15 mouse cellular contexts compared by ENCODE assay signal in genomic region chr5:41942131-41942530, GRCm38 (mm10).
DNase-seq lines count a peak whose midpoint lies in the region; ATAC-seq lines count a peak whose summit lies in the region.
"Had no signal": no experiment of that assay in that cellular context is flagged by ENCODE, and none has a peak within 500 bp of the region (broad histone marks: within the 10 kb centered on the region; RNA-seq: fewer than 3 reads in every experiment).

No protein-coding gene starts in this region.

- H3K27ac ChIP-seq in forebrain, embryonic 15.5 days (replicated peaks) = no peak overlapping the region
- no peak overlapping the region for H3K27ac ChIP-seq in forebrain, embryonic 14.5 days (ENCODE audit: low read depth, low read length)
- H3K27ac ChIP-seq in neural tube, embryonic 15.5 days (replicated peaks) = no peak overlapping the region
- no peak overlapping the region for H3K27ac ChIP-seq in heart, embryonic 12.5 days (ENCODE audit: poor library complexity, severe bottlenecking)
- H3K27ac ChIP-seq: heart, embryonic 10.5 days; lung, embryonic 15.5 days had no signal

- peaks cover 1% of the 10 kb centered on the region; the same call in 1 of the 2 replicates for H3K4me1 ChIP-seq in forebrain, embryonic 15.5 days
- H3K4me1 ChIP-seq in forebrain, embryonic 14.5 days (ENCODE audit: control insufficient read depth, insufficient read depth, low read length) = no peaks in the 10 kb centered on the region
- 0 out of 2 replicates have a peak, but pooled peaks cover 1% of the 10 kb centered on the region for H3K4me1 ChIP-seq in neural tube, embryonic 15.5 days
- no peaks in the 10 kb centered on the region for H3K4me1 ChIP-seq in heart, embryonic 12.5 days (replicated peaks)
- H3K4me1 ChIP-seq: heart, embryonic 10.5 days; lung, embryonic 15.5 days had no signal

- peak; percentile 43; the same call in 1 of the 2 replicates for ATAC-seq in forebrain, embryonic 15.5 days (replicated peaks)
- ATAC-seq in forebrain, embryonic 14.5 days = no peak
- ATAC-seq in neural tube, embryonic 15.5 days (ENCODE audit: low FRiP score) = peak; percentile 55; the same call in 1 of the 2 replicates
- no peak for ATAC-seq in heart, embryonic 12.5 days (ENCODE audit: insufficient number of reproducible peaks, low FRiP score)
- no peak for ATAC-seq in erythroid progenitor cell, adult 5-6 weeks (replicated peaks; ENCODE audit: low FRiP score, poor library complexity, severe bottlenecking)

- H3K4me2 ChIP-seq in forebrain, embryonic 15.5 days (replicated peaks) = no peak overlapping the region
- no peak overlapping the region for H3K4me2 ChIP-seq in forebrain, embryonic 14.5 days (ENCODE audit: low read length)
- H3K4me2 ChIP-seq in neural tube, embryonic 15.5 days = no peak overlapping the region
- H3K4me2 ChIP-seq in heart, embryonic 12.5 days = no peak overlapping the region
- H3K4me2 ChIP-seq: lung, embryonic 15.5 days had no signal

- H3K36me3 ChIP-seq in forebrain, embryonic 15.5 days = no peaks in the 10 kb centered on the region
- no peaks in the 10 kb centered on the region for H3K36me3 ChIP-seq in forebrain, embryonic 14.5 days (ENCODE audit: control insufficient read depth, insufficient read depth, low read length)
- no peaks in the 10 kb centered on the region for H3K36me3 ChIP-seq in neural tube, embryonic 15.5 days
- H3K36me3 ChIP-seq in heart, embryonic 12.5 days = no peaks in the 10 kb centered on the region
- H3K36me3 ChIP-seq: heart, embryonic 10.5 days; lung, embryonic 15.5 days had no signal

- no peak overlapping the region for H3K9ac ChIP-seq in forebrain, embryonic 15.5 days (replicated peaks)
- H3K9ac ChIP-seq in forebrain, embryonic 14.5 days (ENCODE audit: low read length) = no peak overlapping the region
- H3K9ac ChIP-seq in neural tube, embryonic 15.5 days (replicated peaks) = no peak overlapping the region
- H3K9ac ChIP-seq in heart, embryonic 12.5 days = no peak overlapping the region
- H3K9ac ChIP-seq: lung, embryonic 15.5 days had no signal

- 70% methylated on average over 7 of the region's 7 CpGs for WGBS in forebrain, embryonic 15.5 days
- WGBS in forebrain, embryonic 14.5 days = 93% methylated on average over 7 of the region's 7 CpGs
- whole genome bisulfite sequencing in neural tube, embryonic 15.5 days = 69% methylated on average over 7 of the region's 7 CpGs
- 85% methylated on average over 7 of the region's 7 CpGs for WGBS in heart, embryonic 12.5 days

- H3K4me3 ChIP-seq in forebrain, embryonic 15.5 days = no peak overlapping the region
- no peak overlapping the region for H3K4me3 ChIP-seq in forebrain, embryonic 14.5 days (ENCODE audit: low read depth, low read length)
- H3K4me3 ChIP-seq in neural tube, embryonic 15.5 days (replicated peaks) = no peak overlapping the region
- no peak overlapping the region for H3K4me3 ChIP-seq in heart, embryonic 12.5 days
- H3K4me3 ChIP-seq: heart, embryonic 10.5 days; lung, embryonic 15.5 days had no signal

- no peaks in the 10 kb centered on the region for H3K9me3 ChIP-seq in forebrain, embryonic 15.5 days
- no peaks in the 10 kb centered on the region for H3K9me3 ChIP-seq in forebrain, embryonic 14.5 days (replicated peaks; ENCODE audit: control insufficient read depth, low read length)
- no peaks in the 10 kb centered on the region for H3K9me3 ChIP-seq in neural tube, embryonic 15.5 days (replicated peaks)
- H3K9me3 ChIP-seq in heart, embryonic 12.5 days (replicated peaks) = no peaks in the 10 kb centered on the region
- H3K9me3 ChIP-seq: heart, embryonic 10.5 days; lung, embryonic 15.5 days had no signal

- no peak for DNase-seq in forebrain, embryonic 14.5 days (ENCODE audit: low spot score)
- no peak for DNase-seq in neural tube, embryonic 10.5 days (ENCODE audit: extremely low spot score, low spot score)
- DNase-seq in left cerebral cortex, adult 8-10 months (ENCODE audit: low spot score in 2 of 2) = peak; percentile 9 to 38
- no peak for DNase-seq in lung, postnatal 14 days
- DNase-seq: adrenal gland, postnatal 14 days; cerebellum, adult 18-20 months; gastrocnemius, postnatal 10 days; heart, postnatal 4 days; kidney, adult 18-20 months had no signal

- H3K27me3 ChIP-seq in forebrain, embryonic 15.5 days = no peaks in the 10 kb centered on the region
- no peaks in the 10 kb centered on the region for H3K27me3 ChIP-seq in forebrain, embryonic 14.5 days (replicated peaks; ENCODE audit: control insufficient read depth, insufficient read depth, low read length)
- no peaks in the 10 kb centered on the region for H3K27me3 ChIP-seq in neural tube, embryonic 15.5 days (replicated peaks)
- no peaks in the 10 kb centered on the region for H3K27me3 ChIP-seq in heart, embryonic 12.5 days (replicated peaks)
- H3K27me3 ChIP-seq: lung, embryonic 15.5 days had no signal

Comparison
In these comparisons a context has a peak if more than half of its experiments do, and no peak if none do; other contexts are left out.
1. ATAC-seq: peak in forebrain, embryonic 15.5 days (single experiment) and neural tube, embryonic 15.5 days (single experiment); none in forebrain, embryonic 14.5 days (single experiment), heart, embryonic 12.5 days (single experiment) and erythroid progenitor cell, adult 5-6 weeks (single experiment).
2. DNase-seq: peak in left cerebral cortex, adult 8-10 months (2 of 2); none in forebrain, embryonic 14.5 days (single experiment), neural tube, embryonic 10.5 days (single experiment) and lung, postnatal 14 days (single experiment).